Mouse (Mus musculus) T-cell, adult 2 months (primary cell): Measurements from ENCODE around the gene Slc4a5.
A peak's percentile ranks its signal among the peaks of the same experiment; 100 is the strongest.

Source experiments
- DNase-seq: peaks from one replicate; pipeline ENCODE4 v3.0.0; 2022; ENCODE audit warnings: low spot score

Slc4a5 gene

DNA sequence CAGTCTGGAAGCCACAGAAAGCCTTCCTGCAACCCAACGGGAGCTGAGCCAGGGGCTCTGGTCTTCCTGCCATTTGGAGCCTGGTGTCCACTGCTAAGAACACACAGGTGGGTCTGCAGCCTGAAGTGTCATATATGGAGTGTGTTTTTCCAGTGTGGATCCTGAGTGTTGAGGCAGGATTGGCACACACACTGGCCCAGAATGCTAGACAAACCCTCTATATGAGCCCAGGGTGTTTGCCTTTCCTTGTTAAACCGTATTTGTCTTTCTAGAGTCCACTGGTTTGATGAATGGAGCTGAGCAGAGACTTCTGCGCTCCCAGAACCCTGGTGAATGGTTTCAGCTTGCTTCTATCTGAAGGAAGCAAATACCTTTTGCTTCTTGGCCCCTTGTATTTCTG lies at the start of gene Slc4a5:
Gene Slc4a5, plus strand, starts transcription at position 15 of the 400 bp plus-strand sequence.
- DNase-seq, result no peak

DNA sequence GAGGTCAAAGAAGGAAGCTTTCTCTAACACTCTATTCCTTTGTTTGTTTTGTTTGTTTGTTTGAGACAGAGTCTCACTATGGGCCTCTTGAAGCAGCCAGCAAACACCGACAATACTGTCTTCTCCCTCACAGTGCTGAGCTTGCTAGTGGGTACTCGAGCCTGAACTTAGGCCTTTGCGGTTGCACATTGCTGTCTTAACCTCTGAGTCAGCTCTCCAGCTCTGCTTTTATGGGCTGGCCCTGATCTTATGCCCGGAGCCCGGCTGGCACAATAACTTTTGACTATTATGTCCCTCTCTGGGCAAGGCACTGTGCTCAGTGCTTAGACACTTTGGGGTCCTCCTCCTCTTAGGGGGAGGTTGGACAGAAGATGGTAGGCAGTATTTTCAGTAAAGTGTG lies 49.8 kb upstream of the Slc4a5 start:
- DNase-seq, result no peak

DNA sequence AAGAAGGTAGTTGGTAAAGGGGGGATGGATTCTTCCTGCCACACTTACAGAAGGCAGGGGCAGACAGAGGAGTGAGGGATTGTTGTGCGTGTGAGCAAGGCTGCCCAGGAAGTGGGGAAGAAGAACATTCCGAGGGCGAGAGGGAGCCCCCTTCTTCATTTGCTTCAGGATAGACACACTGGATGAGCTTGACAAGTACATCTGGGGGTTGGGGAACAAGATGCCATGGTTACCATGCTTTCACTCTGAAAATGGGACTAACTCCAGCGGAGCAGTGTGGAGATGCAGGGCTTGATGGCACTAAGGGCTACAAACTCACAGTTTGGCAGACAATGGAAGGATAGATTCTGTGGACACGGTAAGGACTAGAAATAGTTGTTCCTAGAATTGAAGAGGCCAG lies 48.6 kb upstream of the Slc4a5 start:
- DNase-seq, result no peak

DNA sequence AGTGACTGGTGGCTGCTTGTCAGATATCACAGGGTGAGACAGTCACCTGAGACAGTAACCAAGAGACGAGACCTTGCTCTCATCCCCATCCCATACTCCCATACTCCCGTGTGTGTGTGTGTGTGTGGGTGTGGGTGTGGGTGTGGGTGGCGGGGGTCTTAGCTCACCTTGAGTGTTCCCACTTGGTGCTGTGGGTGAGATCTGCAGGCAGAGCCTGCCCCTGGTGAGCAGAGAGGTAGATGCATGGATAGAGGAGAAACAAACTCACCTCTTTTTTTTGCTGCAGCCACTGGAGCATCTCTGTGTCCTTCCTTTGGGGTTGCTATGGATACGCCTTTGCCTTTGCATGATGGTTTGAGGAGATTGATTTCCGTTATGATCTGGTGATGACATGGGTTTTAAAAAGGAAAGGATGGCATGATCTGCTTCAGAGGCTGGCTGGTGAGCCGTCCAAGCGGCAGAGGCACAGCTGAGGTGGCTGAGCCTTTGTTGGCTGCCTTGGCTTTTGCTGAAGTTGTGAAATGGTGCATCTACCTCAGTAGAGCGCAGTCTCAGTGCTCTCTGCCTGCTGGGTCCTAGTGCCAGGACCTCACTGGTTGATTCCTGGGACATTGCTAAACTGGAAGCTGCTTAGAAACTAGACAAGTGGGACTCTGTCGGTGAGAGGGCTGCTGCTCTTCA lies 47.2 kb upstream of the Slc4a5 start:
- no peak for DNase-seq

DNA sequence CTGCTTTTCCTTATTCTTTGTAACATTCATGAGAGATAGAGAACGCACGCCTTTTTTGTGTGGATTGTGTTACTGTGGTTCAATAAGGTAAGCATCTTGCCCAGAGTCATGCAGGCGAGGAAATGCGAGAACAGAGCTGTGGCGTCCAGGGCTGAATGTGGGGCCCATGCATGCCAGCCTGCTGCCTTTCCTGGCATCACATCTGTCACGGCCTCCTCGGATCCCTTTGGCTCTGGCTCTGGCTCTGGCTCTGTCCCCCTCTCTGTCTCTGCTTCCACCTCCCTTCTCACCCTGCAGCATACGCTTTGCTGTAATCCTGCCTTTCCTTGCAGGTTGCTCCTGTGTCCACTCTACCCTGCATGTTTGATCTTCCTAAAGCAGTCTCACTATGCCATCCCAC lies 43.6 kb upstream of the Slc4a5 start:
- DNase-seq, result no peak

DNA sequence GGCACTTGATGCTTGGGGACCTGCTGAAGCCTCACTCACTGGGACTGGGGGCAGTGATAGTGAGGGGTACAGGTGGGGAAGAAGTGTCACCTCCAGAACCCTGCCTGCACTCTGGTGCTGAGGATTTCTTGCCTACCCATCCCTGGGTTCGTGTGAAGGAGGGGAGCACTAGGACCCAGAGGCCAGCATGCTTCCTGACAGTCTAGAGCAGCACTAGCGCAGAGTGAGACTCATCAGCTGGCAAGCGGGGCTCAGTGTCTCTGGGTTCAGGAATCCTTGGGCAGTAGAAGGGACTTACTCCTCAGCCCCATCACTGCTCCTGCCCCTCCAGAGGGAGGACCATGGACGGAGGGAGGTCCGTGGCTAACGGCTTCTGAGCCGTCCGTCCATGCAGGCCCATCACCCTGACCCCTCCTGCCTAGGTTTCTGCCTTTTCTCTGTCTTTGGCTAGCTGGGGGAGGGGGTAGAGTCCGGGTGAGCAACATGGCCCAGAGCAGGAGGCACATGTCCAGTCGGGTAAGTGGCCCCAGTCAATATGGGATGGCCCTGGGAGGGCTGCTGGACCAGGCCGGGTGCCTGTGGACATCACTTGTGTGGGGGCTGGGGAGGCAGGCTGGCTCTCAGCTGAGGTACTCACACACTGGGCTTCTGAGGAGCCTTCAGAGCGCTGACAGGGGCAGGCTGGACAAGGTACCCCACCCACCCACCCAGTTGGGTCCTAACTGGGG lies 40.1 kb upstream of the Slc4a5 start:
- no peak for DNase-seq

DNA sequence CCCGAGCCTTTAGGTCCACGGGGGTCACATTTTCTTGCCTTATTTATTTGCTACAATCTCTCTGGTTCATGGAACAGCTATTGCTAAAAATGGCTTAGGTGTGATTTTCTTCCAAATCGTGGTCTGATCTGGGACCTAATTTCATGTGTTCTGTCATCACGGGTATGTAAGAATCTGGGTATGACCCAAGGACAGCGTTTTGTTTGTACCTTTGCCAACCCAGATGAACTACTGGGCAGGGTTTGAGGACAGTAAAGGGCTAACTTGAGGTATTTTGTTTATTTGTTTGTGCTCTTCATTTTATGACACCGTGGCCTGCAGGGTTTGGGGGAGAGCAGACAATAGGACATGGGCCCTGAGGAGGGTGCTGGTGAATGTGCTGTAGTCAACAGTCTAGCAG lies 39.0 kb upstream of the Slc4a5 start:
- no peak for DNase-seq

DNA sequence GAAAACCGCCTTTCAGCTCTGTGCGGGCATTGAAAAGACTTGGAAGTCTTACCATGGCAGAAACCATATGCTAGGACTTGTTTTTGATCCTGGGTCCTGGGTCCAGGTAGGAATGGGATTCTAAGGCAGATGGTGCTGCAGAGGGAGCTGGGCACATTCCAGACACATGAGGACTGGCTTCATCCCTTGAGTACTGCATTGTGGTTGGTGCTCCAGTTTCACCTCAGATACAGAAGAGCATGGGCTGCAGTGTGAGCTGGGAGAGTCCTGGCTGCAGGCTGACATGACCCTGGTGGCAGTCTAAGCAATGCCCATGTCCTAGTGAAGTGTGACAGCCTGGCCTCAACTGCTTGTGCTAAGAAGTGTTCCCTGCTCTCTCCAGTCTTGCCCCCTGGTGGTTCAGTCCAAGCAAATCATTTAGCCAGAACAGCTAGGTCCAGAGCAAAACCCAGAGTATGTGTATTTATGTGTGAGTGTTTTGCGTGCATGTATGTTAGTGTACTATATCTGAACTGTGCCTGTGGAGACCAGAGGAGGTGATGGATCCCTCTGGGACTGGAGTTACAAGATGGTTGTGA lies 34.7 kb upstream of the Slc4a5 start:
- no peak for DNase-seq

DNA sequence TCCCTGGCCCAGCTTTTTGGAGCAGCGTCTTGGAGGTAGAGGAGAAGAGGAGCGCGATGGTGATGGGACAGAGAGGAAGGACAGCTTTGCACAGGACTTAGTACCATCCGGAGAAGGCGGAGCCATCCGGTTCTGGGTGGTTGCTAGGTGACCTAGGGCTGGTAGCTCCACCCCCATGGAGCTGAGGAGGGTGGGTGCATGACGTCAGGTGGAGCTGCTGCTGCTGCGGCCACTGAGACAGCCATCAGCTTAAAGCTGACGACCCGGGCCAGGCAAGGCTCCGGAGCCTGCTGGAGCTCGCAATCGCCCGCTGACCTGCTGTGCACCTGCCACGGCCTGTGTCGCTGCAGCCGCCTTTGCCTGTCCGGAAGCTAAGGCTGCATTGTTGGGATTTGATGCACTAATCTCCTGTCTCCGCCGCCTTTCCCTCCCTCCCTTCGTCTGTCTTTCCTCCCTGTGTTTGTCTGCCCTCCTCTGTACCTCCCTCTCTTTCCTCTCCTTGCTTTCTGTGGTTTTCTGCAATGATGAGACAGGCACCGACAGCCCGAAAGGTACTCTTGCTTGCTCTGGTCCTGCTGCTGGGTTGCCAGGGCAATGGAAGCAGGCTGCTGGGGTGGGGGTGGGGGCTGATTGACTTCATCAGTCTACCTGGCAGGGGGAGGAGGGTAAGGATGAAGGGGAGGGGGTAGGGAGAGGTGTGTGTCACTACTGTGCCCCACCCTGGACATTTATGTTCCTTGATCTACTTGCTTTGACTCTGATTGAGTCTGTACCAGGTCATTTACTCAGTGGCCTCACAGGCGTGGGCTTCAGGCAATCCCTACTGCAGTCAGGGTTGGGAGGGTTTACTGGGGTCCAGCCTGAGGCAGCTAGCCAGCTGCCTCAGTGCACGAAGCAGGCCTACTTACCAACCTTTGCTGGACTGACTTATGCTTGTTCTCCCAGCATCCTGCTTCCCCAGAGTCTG lies 33.5 kb upstream of the Slc4a5 start:
- DNase-seq, result peak; percentile 62

DNA sequence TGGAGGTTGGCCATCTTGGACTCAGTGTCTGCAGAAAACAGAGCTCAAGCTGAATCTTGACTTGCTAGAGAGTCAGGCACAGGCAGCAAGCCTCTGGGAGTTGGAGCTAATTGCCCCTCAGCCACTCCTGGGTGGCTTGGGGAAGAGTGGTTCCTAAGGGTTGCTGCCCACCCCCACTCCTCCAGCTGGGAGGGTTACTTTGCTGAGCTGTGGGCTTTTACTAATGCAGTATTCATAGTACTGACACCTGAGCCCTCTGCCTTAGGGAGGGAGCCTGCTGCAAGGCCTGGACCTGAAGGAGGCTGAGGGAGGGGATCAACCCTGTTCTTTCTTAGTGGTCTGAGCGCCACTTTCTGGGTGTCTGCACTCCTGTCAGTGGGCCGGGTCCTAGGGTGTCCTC lies 32.7 kb upstream of the Slc4a5 start:
- DNase-seq, result no peak

DNA sequence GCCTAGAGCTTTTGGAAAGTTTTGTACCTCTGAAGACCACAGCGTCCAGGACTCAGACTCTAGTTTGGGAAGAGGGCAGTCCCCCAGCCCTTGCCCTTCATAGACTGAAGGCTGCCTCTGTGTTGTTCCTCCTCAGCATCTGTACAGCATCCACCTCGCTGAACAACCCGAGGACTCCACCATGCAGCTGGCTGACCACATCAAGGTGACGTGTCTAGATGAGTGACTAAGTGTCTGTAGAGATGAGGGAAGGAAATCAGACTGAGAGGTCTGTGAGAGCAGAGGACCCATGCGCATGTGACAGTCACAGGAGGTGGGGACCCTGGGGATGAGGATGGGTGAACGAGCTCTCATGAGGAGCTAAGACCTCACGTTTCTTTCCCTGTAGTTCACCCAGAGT lies 26.1 kb upstream of the Slc4a5 start:
- DNase-seq, result no peak

DNA sequence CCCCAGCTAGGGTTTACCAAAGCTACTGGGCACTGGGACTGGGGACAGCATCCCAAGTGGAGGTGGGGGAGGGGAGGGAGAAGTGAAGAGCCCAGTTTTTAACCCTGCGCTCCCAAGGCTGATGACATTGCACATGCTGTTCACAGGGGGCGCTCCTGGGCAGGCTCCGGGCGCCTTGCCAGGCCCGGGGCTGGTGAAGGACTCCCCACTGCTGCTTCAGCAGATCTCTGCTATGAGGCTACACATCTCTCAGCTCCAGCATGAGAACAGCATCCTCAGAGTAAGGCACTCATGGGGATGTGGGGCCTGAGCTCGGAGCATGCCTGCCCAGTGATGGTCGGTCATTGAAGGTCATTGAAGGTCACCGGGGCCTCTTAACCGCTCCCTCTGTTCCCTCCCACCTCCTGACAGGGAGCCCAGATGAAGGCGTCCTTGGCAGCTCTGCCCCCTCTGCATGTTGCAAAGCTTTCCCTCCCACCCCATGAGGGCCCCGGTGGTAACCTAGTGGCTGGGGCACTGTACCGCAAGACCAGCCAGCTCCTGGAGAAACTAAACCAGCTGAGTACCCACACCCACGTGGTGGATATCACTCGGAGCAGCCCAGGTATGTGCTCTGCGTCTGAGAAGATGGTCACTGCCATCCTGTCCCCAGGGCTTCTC lies 22.2 kb upstream of the Slc4a5 start:
- no peak for DNase-seq

DNA sequence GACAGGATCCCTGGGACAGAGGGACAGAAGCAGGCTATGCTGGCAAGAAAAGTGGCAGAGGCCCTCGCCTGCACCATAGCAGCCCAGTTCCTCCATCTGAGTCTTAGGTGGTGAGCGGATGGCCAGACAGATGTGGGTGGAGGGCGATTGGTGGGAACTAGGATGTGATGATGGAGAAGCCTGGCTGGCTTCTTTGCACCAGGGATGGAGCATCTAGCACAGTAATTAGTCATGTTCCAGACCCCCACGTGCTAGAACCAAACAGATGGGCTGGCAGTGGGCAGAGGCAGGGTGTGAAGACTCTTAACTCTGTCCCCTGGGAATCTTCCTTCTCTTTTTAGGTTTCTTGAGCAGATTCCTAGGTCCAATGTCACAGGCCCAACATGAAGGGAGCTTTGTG lies 16.3 kb upstream of the Slc4a5 start:
- no peak for DNase-seq

DNA sequence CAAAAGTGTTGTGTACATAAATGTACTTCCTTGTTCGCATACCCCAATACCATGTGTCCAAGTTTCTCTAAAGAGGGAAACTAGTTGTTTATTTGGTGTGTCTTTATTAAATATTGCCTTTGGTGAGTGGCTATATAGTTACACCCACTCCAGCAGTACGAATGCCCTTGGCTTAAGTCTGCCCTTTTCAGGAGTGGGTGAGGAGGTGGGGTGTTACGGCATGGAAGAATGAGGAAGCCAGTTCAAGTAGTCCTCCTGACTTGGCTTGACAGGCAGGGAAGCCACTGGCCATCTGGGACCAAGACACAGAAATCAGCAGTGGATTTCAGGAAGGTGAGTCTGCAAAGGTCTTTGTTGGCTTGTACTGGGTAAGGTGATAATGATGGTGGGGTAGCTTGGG lies 13.8 kb upstream of the Slc4a5 start:
- no peak for DNase-seq

DNA sequence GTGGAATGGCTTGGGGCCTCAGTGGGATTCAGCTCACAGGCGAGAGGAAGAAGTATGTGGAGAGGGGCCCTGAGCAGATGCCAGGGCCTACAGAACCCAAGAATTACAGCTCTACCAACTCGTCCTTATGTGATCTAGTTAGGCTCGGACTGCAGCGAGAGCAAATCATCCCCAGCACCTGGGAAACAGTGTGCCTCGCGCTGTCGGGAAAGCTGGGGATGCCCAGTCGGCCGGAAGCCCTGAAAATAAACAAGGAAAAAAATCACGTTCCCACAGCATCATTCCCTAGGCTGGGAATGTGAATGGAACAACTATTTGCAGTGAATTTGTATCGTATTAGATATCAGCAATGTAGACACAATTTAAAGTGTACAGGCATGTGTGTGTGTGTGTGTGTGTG lies 13.3 kb upstream of the Slc4a5 start:
- no peak for DNase-seq

DNA sequence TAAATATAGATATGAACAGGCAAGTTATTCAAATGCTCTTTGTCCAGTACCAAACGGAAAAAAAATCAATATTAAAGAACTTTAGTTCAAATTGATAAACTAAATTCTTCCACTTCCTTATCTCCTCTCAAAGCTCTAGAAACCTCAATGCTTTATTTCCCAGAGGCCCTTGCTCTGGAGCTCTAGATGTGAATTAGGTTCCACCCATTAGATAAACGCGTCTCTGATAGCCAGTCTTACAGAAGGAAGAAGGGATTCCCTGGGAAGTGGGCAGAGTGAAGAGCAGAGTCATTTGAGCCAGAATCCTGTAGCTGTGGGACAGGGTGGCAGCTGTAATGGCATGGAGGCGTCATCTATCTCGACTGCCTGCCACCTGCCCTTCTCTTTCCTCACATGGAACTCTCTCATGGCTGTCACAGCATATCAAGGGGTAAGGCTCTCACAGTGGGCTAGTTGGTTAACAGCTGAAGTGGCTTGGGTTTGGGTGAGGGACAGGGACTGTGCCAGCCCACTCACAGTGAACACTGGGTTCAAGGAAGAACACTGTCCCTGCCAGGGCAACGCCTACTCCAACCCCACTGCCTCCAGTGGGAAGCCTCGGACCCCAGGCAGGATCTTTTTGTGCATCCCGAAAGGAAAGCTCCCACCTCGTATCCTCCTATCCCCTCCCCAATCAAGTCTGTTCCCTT lies 12.1 kb upstream of the Slc4a5 start:
- DNase-seq, result no peak

DNA sequence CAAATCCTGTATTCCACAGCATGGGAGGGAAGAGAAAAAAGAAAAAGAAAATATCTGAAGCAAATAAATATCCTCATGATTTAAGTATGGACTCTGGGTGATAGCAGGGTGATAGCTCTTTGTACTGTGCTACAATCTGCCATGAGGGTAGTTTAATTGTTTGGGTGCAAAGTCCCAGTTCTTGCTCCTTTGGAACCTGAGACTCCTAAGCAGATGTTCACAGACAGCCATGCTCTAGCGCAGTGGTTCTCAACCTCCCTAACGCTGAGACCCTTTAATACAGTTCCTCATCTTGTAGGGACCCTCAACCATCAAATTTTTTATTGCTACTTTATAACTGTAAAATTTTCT lies 11.6 kb upstream of the Slc4a5 start:
- DNase-seq, result no peak

DNA sequence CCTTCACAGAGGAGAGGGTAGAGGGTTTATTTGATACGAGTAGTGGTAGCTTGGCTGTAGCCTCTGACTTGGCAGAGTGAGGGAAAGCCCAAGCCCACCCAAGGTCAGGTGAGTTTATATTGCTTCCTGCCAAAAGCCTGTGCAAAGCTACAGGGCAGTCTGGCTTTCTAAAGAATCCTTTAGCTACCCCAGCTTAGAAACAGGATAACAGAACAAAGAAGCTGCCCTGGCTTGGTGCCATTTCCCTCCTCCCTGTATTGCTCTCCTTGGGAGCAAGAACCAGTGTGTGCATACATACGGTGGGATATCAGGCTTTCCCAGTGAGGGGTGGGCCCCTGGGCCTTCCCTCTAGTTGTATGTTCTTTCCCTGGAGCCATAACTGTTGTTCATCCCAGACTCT lies 9.1 kb upstream of the Slc4a5 start:
- no peak for DNase-seq

DNA sequence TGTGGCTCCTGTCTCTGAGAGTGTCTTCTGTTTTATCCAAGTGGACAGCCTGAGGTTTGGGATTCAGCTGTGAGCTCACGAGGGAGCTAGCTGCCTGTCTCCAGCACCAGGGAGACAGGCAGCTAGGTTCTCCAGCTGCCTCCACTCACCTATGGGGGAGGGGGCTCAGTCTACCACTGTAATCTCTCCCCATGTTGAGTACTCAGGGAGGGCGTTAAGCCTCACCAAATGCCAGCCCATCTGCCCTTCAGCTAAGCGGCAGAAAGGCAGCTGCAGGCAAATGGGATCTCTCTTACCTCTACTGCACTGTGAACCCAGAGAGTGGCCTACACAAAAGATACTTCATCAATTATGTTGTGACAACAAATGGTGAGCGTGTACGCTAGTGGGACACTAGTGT lies 8.1 kb upstream of the Slc4a5 start:
- no peak for DNase-seq

DNA sequence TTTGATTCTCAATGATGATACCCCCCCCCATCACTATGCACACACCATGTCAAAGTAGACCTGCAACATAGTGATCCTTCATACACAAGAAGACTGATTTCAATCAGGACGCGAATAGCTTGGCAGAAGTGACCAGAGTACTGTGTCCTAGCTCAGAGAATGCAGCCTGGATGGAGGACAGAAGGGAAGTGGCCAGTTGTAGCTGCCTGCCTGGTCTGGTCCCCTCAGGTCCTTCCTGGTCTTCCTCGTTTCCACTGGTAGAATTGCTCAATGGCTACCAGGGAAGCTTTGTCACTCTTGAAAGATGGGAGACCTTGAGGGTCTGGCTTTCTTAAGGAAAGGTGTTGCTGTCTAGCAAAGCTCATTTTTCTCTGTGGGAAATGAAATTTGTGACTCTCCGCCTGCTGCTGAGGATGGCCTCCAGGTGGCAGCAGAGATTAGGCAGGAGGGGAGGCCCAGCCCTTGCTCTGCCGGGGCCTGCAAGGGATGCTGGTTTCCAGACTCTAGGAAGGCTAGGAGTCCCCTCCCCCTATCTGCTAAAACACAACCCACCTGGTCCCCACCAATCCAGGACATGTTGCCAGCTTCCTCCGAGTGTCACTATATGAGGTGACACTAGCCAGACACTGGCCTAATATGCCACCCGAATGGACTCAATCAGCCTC lies 4.5 kb upstream of the Slc4a5 start:
- peak; percentile 37 for DNase-seq

DNA sequence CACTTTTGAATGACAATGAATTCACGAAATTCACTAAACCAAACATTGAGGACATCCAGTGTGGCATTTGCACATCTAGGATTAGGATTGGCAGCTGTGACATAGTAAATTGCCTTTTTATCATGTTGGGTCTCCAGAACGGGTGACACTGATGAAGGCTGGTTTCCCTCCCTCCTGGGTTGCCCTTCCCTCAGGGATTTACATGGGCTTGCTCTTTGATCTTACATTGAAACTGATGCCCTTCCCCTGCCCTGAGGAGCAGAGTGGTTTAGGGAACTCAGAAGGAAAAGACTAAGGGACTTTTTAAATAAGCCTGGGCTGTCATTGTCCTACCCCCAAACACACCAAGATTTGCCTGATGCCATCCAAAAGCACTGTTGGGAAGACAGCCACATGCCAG lies 11.9 kb downstream of the Slc4a5 start:
- no peak for DNase-seq
